Mouse (Mus musculus) forebrain, postnatal 0 days (tissue): ENCODE measurements around the gene Mrc1. TPM values are rescaled to one million over a fixed set of nuclear protein-coding genes. Genes with fewer than 3 reads are reported as not detected.

Experiments
- ATAC-seq: fragments of 200-750 bp; cut with Nextera tagmentation; 2 replicates; pipeline ENCODE4 v1.8.0; 2017; ENCODE audit warnings: mild to moderate bottlenecking, moderate library complexity
- DNase-seq: peaks from one replicate; pipeline ENCODE4 v3.0.0-alpha.2; 2015
- H3K27ac ChIP-seq: fragments of 300-500 bp; sonication (generic); 2 replicates; pipeline ENCODE4 v1.5.1; 2014; ENCODE audit warnings: low read depth, mild to moderate bottlenecking, antibody characterized with exemption, low read length, moderate library complexity, mixed read lengths
- H3K27me3 ChIP-seq: fragments of 300-500 bp; sonication (generic); 2 replicates; pipeline ENCODE4 v1.6.1; 2014; ENCODE audit warnings: mild to moderate bottlenecking, low read length, mixed read lengths; ENCODE audit not compliant: insufficient read depth
- H3K36me3 ChIP-seq: fragments of 300-500 bp; sonication (generic); 2 replicates; pipeline ENCODE4 v1.6.1; 2014; ENCODE audit warnings: mild to moderate bottlenecking, moderate library complexity; ENCODE audit not compliant: insufficient read depth
- H3K4me1 ChIP-seq: fragments of 300-500 bp; sonication (generic); 2 replicates; pipeline ENCODE4 v1.6.1; 2014; ENCODE audit warnings: antibody characterized with exemption; ENCODE audit not compliant: insufficient read depth
- H3K4me2 ChIP-seq: fragments of 300-500 bp; sonication (generic); 2 replicates; pipeline ENCODE4 v1.6.1; 2014; ENCODE audit warnings: low read depth, mild to moderate bottlenecking, moderate library complexity
- H3K4me3 ChIP-seq: fragments of 300-500 bp; sonication (generic); 2 replicates; pipeline ENCODE4 v1.5.1; 2014; ENCODE audit warnings: low read depth, low read length, mixed read lengths
- H3K9ac ChIP-seq: fragments of 300-500 bp; sonication (generic); 2 replicates; pipeline ENCODE4 v1.6.1; 2014; ENCODE audit warnings: mild to moderate bottlenecking
- H3K9me3 ChIP-seq: fragments of 300-500 bp; sonication (generic); 2 replicates; pipeline ENCODE4 v1.6.1; 2016; ENCODE audit warnings: low read length
- CTCF ChIP-seq: sonication (generic); IDR thresholded peaks from 2 replicates; pipeline ENCODE4 v1.5.1; 2016; ENCODE audit warnings: antibody characterized with exemption, control low read depth, low read depth
- WGBS: fragments of 180-500 bp; shearing (Covaris S2); extraction: QIAGEN DNeasy Blood & Tissue Kit; methylation state at CpG from one replicate; pipeline ENCODE4 v1.1.7; 2014; 5-methylcytosine and 5-hydroxymethylcytosine counted together
- polyA plus RNA-seq: library from polyadenylated mRNA; unstranded; fragments of >200 nt; fragmentation: Nextera tagmentation; extraction: Ambion mirVana; gene quantifications from 2 replicates; pipeline ENCODE4 v1.2.1, GENCODE M21; 2015
- total RNA-seq: library from RNA; depleted of rRNA; stranded (reverse); fragments of >200 nt; gene quantifications from 2 replicates; pipeline ENCODE4 v1.2.3, GENCODE M21; 2014

The Mrc1 gene
- total and polyA plus RNA-seq, 2 experiments from 2014 or later, result 4.1 to 17.1 TPM

DNA sequence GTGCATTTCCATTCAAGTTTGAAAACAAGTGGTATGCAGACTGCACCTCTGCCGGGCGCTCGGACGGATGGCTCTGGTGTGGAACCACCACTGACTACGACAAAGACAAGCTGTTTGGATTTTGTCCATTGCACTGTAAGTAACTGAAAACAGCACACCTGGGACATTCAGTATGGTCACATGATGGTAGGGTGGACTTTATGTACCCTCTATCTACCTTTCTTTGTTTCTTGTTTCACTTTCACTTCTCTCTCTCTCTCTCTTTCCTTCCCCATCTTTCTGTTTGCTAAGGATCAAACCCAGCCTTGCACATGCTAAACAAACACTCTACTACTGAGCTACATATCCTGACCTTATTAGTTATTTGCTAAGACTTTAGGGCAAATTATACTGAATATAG is 15.0 kb downstream of the Mrc1 start:
- Histone ChIP-seq H3K27me3 (no peaks in the 10 kb centered on the region), H3K27ac (no peak overlapping the region), H3K4me3 (no peak overlapping the region), H3K9ac (no peak overlapping the region), H3K36me3 (no peaks in the 10 kb centered on the region), H3K4me2 (no peak overlapping the region), H3K9me3 (no peaks in the 10 kb centered on the region), H3K4me1 (no peaks in the 10 kb centered on the region)
- ATAC-seq (no peak), DNase-seq (no peak)
- 89% methylated on average over 5 of the region's 5 CpGs for WGBS
- no peak for TF ChIP-seq CTCF

- WGBS, result 78% methylated on average over 2 of the region's 2 CpGs
Measured at GRCm38 (mm10) chr2:14244668-14245067, 15.5 kb downstream of the Mrc1 start.

DNA sequence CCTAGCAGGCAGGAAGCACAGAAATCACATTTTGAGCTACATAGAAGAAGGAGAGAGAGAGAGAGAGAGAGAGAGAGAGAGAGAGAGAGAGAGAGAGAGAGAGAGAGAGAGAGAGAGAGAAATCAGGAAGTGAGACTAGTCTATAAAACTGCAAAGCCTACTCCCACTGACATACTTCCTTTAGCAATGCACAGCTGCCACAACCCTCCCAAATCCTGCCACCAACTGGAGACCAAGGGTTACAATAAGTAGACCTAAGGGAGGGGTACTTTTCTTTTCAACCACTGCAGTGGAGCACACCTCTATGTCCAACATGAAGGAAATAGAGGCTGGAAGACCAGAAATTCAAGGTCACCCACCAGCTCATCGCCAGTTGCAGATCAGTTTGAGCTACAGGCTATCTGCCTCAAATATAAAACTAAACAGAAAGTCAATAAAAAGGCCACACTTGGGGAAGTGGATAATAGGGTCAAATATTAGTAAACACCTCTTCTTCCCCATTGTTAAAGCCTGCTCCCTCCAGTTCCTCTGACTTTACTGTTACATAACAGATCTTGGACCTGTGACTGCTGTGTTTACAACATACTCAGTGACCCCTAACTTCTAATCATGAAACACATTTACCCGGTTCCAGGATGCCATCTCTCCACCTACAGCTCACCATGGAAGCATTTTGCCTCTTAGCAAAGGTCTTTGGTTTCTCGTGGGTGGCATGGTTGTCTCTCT is 20.8 kb downstream of the Mrc1 start:
- H3K9me3 ChIP-seq, result no peaks in the 10 kb centered on the region
- no peak overlapping the region for H3K27ac ChIP-seq
- ATAC-seq, result no peak
- H3K4me2 ChIP-seq, result no peak overlapping the region
- H3K9ac ChIP-seq, result no peak overlapping the region
- no peaks in the 10 kb centered on the region for H3K36me3 ChIP-seq
- 87% methylated on average over 3 of the region's 3 CpGs for WGBS
- DNase-seq, result no peak
- H3K4me1 ChIP-seq, result no peaks in the 10 kb centered on the region
- TF ChIP-seq CTCF, result no peak
- no peaks in the 10 kb centered on the region for H3K27me3 ChIP-seq
- no peak overlapping the region for H3K4me3 ChIP-seq

More at GRCm38 (mm10) chr2:14244668-14245067, 15.5 kb downstream of the Mrc1 start:
- H3K9me3 ChIP-seq, result no peaks in the 10 kb centered on the region
- no peak overlapping the region for H3K27ac ChIP-seq
- H3K27me3 ChIP-seq, result no peaks in the 10 kb centered on the region
- no peaks in the 10 kb centered on the region for H3K36me3 ChIP-seq
- ATAC-seq, result no peak
- H3K4me3 ChIP-seq, result no peak overlapping the region
- TF ChIP-seq CTCF, result no peak
- H3K4me1 ChIP-seq, result no peaks in the 10 kb centered on the region
- no peak overlapping the region for H3K4me2 ChIP-seq
- DNase-seq, result no peak
- H3K9ac ChIP-seq, result no peak overlapping the region

- Histone ChIP-seq H3K4me3 (no peak overlapping the region), H3K9ac (no peak overlapping the region), H3K4me1 (no peaks in the 10 kb centered on the region), H3K9me3 (no peaks in the 10 kb centered on the region), H3K36me3 (no peaks in the 10 kb centered on the region), H3K27ac (no peak overlapping the region), H3K4me2 (no peak overlapping the region), H3K27me3 (no peaks in the 10 kb centered on the region)
- TF ChIP-seq CTCF, result peak; percentile 24
- DNase-seq (no peak), ATAC-seq (no peak)
- WGBS, result 82% methylated on average over 3 of the region's 3 CpGs
Measured at GRCm38 (mm10) chr2:14251938-14252337, 22.7 kb downstream of the Mrc1 start.

GRCm38 (mm10) chr2:14258345-14258850 is 29.2 kb downstream of the Mrc1 start:
- no peak overlapping the region for H3K27ac ChIP-seq
- H3K27me3 ChIP-seq, result no peaks in the 10 kb centered on the region
- no peaks in the 10 kb centered on the region for H3K4me1 ChIP-seq
- TF ChIP-seq CTCF, result no peak
- H3K36me3 ChIP-seq, result no peaks in the 10 kb centered on the region
- H3K4me2 ChIP-seq, result no peak overlapping the region
- H3K4me3 ChIP-seq, result no peak overlapping the region
- ATAC-seq (no peak), DNase-seq (no peak)
- H3K9ac ChIP-seq, result no peak overlapping the region
- H3K9me3 ChIP-seq, result no peaks in the 10 kb centered on the region

GRCm38 (mm10) chr2:14262090-14262489 is 32.9 kb downstream of the Mrc1 start:
- no peak for TF ChIP-seq CTCF
- no peak overlapping the region for H3K4me2 ChIP-seq
- H3K9me3 ChIP-seq, result no peaks in the 10 kb centered on the region
- WGBS, result 87% methylated on average over 1 of the region's 1 CpGs
- DNase-seq, result no peak
- H3K9ac ChIP-seq, result no peak overlapping the region
- H3K27ac ChIP-seq, result no peak overlapping the region
- no peaks in the 10 kb centered on the region for H3K27me3 ChIP-seq
- no peak for ATAC-seq
- H3K36me3 ChIP-seq, result no peaks in the 10 kb centered on the region
- H3K4me3 ChIP-seq, result no peak overlapping the region
- no peaks in the 10 kb centered on the region for H3K4me1 ChIP-seq

DNA sequence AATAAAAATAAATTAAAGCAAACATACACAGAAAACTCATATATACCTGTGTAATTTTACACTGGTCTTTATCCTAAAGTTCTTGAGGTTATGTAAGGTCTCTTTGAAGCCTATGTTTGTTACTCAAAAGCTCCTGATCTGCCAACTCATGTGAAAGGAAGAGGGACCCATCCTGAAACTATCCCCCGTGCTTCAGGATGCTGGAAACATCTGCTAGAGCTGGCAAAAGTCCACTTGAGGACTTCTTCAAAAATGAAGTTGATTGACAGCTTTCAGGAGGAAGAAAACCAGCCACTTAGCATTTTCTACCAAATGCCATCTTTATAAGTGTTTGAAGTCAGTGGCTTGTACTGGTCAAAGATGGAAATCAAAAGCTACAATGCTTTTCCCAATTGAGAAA is 40.0 kb downstream of the Mrc1 start:
- Histone ChIP-seq H3K9ac (no peak overlapping the region), H3K27ac (no peak overlapping the region), H3K27me3 (no peaks in the 10 kb centered on the region), H3K4me2 (no peak overlapping the region), H3K4me1 (no peaks in the 10 kb centered on the region), H3K9me3 (no peaks in the 10 kb centered on the region), H3K4me3 (no peak overlapping the region), H3K36me3 (no peaks in the 10 kb centered on the region)
- DNase-seq (no peak), ATAC-seq (no peak)
- no peak for TF ChIP-seq CTCF
- 44% methylated on average over 1 of the region's 1 CpGs for WGBS
